Mouse (Mus musculus) cerebellum, adult 9-11 months (tissue): ENCODE measurements around the gene Sept4.

Experiments
- DNase-seq: peaks from one replicate; pipeline ENCODE4 v3.0.0; 2022

The Sept4 gene

GRCm38 (mm10) chr11:87602234-87602633, 33.5 kb downstream of the Sept4 start:
- no peak for DNase-seq

GRCm38 (mm10) chr11:87603571-87603970, 34.9 kb downstream of the Sept4 start:
- DNase-seq, result no peak

- DNase-seq, result peak; percentile 40
Measured at GRCm38 (mm10) chr11:87609264-87609663, 40.6 kb downstream of the Sept4 start.

- DNase-seq, result peak; percentile 28
Measured at GRCm38 (mm10) chr11:87611547-87611946, 42.8 kb downstream of the Sept4 start.

- no peak for DNase-seq
Measured at GRCm38 (mm10) chr11:87613972-87614371, 45.3 kb downstream of the Sept4 start.

- no peak for DNase-seq
Measured at GRCm38 (mm10) chr11:87615551-87615950, 46.8 kb downstream of the Sept4 start.

- DNase-seq, result no peak
Measured at GRCm38 (mm10) chr11:87615952-87616351, 47.2 kb downstream of the Sept4 start.

GRCm38 (mm10) chr11:87616790-87617474, 48.2 kb downstream of the Sept4 start, which contains the start of gene Hsf5:
TSS of gene Hsf5 (plus strand) at chr11:87617164.
- no peak for DNase-seq

- no peak for DNase-seq
Measured at GRCm38 (mm10) chr11:87617606-87618005, 48.9 kb downstream of the Sept4 start.

GRCm38 (mm10) chr11:87623160-87623559, 54.5 kb downstream of the Sept4 start:
- DNase-seq, result no peak

GRCm38 (mm10) chr11:87629859-87630258, 61.2 kb downstream of the Sept4 start:
- DNase-seq, result no peak

- no peak for DNase-seq
Measured at GRCm38 (mm10) chr11:87638793-87639192, 70.1 kb downstream of the Sept4 start.

- peak; percentile 69 for DNase-seq
Measured at GRCm38 (mm10) chr11:87639206-87639605, 70.5 kb downstream of the Sept4 start.
